Mouse (Mus musculus) hindbrain, embryonic 14.5 days (tissue): ENCODE results near the gene Hivep2. TPM values are rescaled to one million over a fixed set of nuclear protein-coding genes. Genes with fewer than 3 reads are reported as not detected.

Experiments
- ATAC-seq: fragments of 200-750 bp; cut with Nextera tagmentation; 2 replicates; pipeline ENCODE4 v1.8.0; 2017; ENCODE audit warnings: moderate number of reproducible peaks, mild to moderate bottlenecking, moderate TSS enrichment, moderate library complexity; ENCODE audit not compliant: low FRiP score
- DNase-seq: peaks from one replicate; pipeline ENCODE4 v3.0.0-alpha.2; 2015; ENCODE audit warnings: low spot score
- H3K27ac ChIP-seq: fragments of 300-500 bp; sonication (generic); 2 replicates; pipeline ENCODE4 v1.5.1; 2014; ENCODE audit warnings: mild to moderate bottlenecking, moderate library complexity
- H3K27me3 ChIP-seq: fragments of 300-500 bp; sonication (generic); 2 replicates; pipeline ENCODE4 v1.6.1; 2014; ENCODE audit warnings: mild to moderate bottlenecking, low read length, mixed read lengths; ENCODE audit not compliant: control insufficient read depth, insufficient read depth
- H3K36me3 ChIP-seq: fragments of 300-500 bp; sonication (generic); replicated peaks from 2 replicates; pipeline ENCODE4 v1.6.1; 2014; ENCODE audit not compliant: control insufficient read depth, insufficient read depth
- H3K4me1 ChIP-seq: fragments of 300-500 bp; sonication (generic); replicated peaks from 2 replicates; pipeline ENCODE4 v1.6.1; 2014; ENCODE audit warnings: antibody characterized with exemption, low read length, mixed read lengths; ENCODE audit not compliant: control insufficient read depth, insufficient read depth
- H3K4me2 ChIP-seq: fragments of 300-500 bp; sonication (generic); replicated peaks from 2 replicates; pipeline ENCODE4 v1.6.1; 2014; ENCODE audit warnings: mild to moderate bottlenecking, moderate library complexity
- H3K4me3 ChIP-seq: fragments of 300-500 bp; sonication (generic); replicated peaks from 2 replicates; pipeline ENCODE4 v1.5.1; 2014; ENCODE audit warnings: mild to moderate bottlenecking, low read length
- H3K9ac ChIP-seq: fragments of 300-500 bp; sonication (generic); 2 replicates; pipeline ENCODE4 v1.6.1; 2014
- H3K9me3 ChIP-seq: fragments of 300-500 bp; sonication (generic); 2 replicates; pipeline ENCODE4 v1.6.1; 2016; ENCODE audit warnings: low read length; ENCODE audit not compliant: control insufficient read depth
- WGBS: fragments of 180-500 bp; shearing (Covaris S2); extraction: QIAGEN DNeasy Blood & Tissue Kit; methylation state at CpG from one replicate; pipeline ENCODE4 v1.1.7; 2014; 5-methylcytosine and 5-hydroxymethylcytosine counted together
- polyA plus RNA-seq: library from polyadenylated mRNA; unstranded; fragments of >200 nt; fragmentation: Nextera tagmentation; extraction: Ambion mirVana; gene quantifications from 2 replicates; pipeline ENCODE4 v1.2.1, GENCODE M21; 2014

The Hivep2 gene
- polyA plus RNA-seq, 1 experiment from 2014 or later, result 17.0 TPM

GRCm38 (mm10) chr10:14119201-14119600 is 153.3 kb downstream of the Hivep2 start:
- Histone ChIP-seq H3K4me3 (no peak overlapping the region), H3K9me3 (no peaks in the 10 kb centered on the region), H3K27ac (no peak overlapping the region), H3K4me1 (no peaks in the 10 kb centered on the region), H3K36me3 (no peaks in the 10 kb centered on the region), H3K4me2 (no peak overlapping the region), H3K9ac (no peak overlapping the region), H3K27me3 (no peaks in the 10 kb centered on the region)
- WGBS, result 92% methylated on average over 5 of the region's 5 CpGs
- DNase-seq (no peak), ATAC-seq (no peak)

GRCm38 (mm10) chr10:14120512-14120911 is 154.6 kb downstream of the Hivep2 start:
- no peak overlapping the region for H3K27ac ChIP-seq
- H3K9ac ChIP-seq, result no peak overlapping the region
- DNase-seq (no peak), ATAC-seq (no peak)
- no peaks in the 10 kb centered on the region for H3K9me3 ChIP-seq
- 92% methylated on average over 3 of the region's 3 CpGs for whole genome bisulfite sequencing
- no peaks in the 10 kb centered on the region for H3K27me3 ChIP-seq
- H3K4me2 ChIP-seq, result no peak overlapping the region
- no peaks in the 10 kb centered on the region for H3K4me1 ChIP-seq
- H3K36me3 ChIP-seq, result no peaks in the 10 kb centered on the region
- H3K4me3 ChIP-seq, result no peak overlapping the region

GRCm38 (mm10) chr10:14127826-14128225 is 162.0 kb downstream of the Hivep2 start:
- no peak overlapping the region for H3K9ac ChIP-seq
- no peak overlapping the region for H3K27ac ChIP-seq
- no peak for ATAC-seq
- H3K4me1 ChIP-seq, result no peaks in the 10 kb centered on the region
- no peak overlapping the region for H3K4me3 ChIP-seq
- WGBS, result 93% methylated on average over 12 of the region's 12 CpGs
- no peaks in the 10 kb centered on the region for H3K9me3 ChIP-seq
- no peak overlapping the region for H3K4me2 ChIP-seq
- peaks cover 33% of the 10 kb centered on the region for H3K36me3 ChIP-seq
- DNase-seq, result no peak
- H3K27me3 ChIP-seq, result no peaks in the 10 kb centered on the region

GRCm38 (mm10) chr10:14130270-14130669 is 164.4 kb downstream of the Hivep2 start:
- Histone ChIP-seq H3K27me3 (no peaks in the 10 kb centered on the region), H3K9ac (no peak overlapping the region), H3K27ac (no peak overlapping the region), H3K36me3 (peaks cover 33% of the 10 kb centered on the region), H3K4me2 (no peak overlapping the region), H3K9me3 (no peaks in the 10 kb centered on the region), H3K4me3 (no peak overlapping the region), H3K4me1 (no peaks in the 10 kb centered on the region)
- WGBS, result 67% methylated on average over 8 of the region's 8 CpGs
- no peak for DNase-seq
- ATAC-seq, result no peak

GRCm38 (mm10) chr10:14131307-14131706 is 165.4 kb downstream of the Hivep2 start:
- no peak overlapping the region for H3K4me2 ChIP-seq
- no peaks in the 10 kb centered on the region for H3K9me3 ChIP-seq
- H3K9ac ChIP-seq, result no peak overlapping the region
- H3K27ac ChIP-seq, result no peak overlapping the region
- no peak overlapping the region for H3K4me3 ChIP-seq
- no peaks in the 10 kb centered on the region for H3K27me3 ChIP-seq
- no peak for ATAC-seq
- H3K4me1 ChIP-seq, result no peaks in the 10 kb centered on the region
- WGBS, result 98% methylated on average over 13 of the region's 13 CpGs
- DNase-seq, result no peak
- peaks cover 38% of the 10 kb centered on the region for H3K36me3 ChIP-seq

- Histone ChIP-seq H3K27me3 (no peaks in the 10 kb centered on the region), H3K9me3 (no peaks in the 10 kb centered on the region), H3K9ac (no peak overlapping the region), H3K4me1 (no peaks in the 10 kb centered on the region), H3K36me3 (peaks cover 38% of the 10 kb centered on the region), H3K4me3 (no peak overlapping the region), H3K4me2 (no peak overlapping the region), H3K27ac (no peak overlapping the region)
- DNase-seq, result no peak
- no peak for ATAC-seq
- 91% methylated on average over 17 of the region's 17 CpGs for WGBS
Observed at GRCm38 (mm10) chr10:14132061-14132460, 166.2 kb downstream of the Hivep2 start.

GRCm38 (mm10) chr10:14132937-14133336 is 167.1 kb downstream of the Hivep2 start:
- DNase-seq (no peak), ATAC-seq (no peak)
- no peak overlapping the region for H3K4me3 ChIP-seq
- no peak overlapping the region for H3K4me2 ChIP-seq
- H3K27ac ChIP-seq, result no peak overlapping the region
- no peaks in the 10 kb centered on the region for H3K4me1 ChIP-seq
- H3K27me3 ChIP-seq, result no peaks in the 10 kb centered on the region
- H3K9ac ChIP-seq, result no peak overlapping the region
- peaks cover 35% of the 10 kb centered on the region for H3K36me3 ChIP-seq
- no peaks in the 10 kb centered on the region for H3K9me3 ChIP-seq

GRCm38 (mm10) chr10:14138663-14139062 is 172.8 kb downstream of the Hivep2 start:
- H3K36me3 ChIP-seq, result peaks cover 24% of the 10 kb centered on the region
- WGBS, result 87% methylated on average over 3 of the region's 3 CpGs
- ATAC-seq (no peak), DNase-seq (no peak)
- H3K4me2 ChIP-seq, result no peak overlapping the region
- no peaks in the 10 kb centered on the region for H3K9me3 ChIP-seq
- no peaks in the 10 kb centered on the region for H3K27me3 ChIP-seq
- H3K27ac ChIP-seq, result no peak overlapping the region
- no peaks in the 10 kb centered on the region for H3K4me1 ChIP-seq
- no peak overlapping the region for H3K9ac ChIP-seq
- H3K4me3 ChIP-seq, result no peak overlapping the region

- H3K4me1 ChIP-seq, result no peaks in the 10 kb centered on the region
- 98% methylated on average over 3 of the region's 3 CpGs for WGBS
- H3K9me3 ChIP-seq, result no peaks in the 10 kb centered on the region
- no peaks in the 10 kb centered on the region for H3K27me3 ChIP-seq
- H3K27ac ChIP-seq, result no peak overlapping the region
- no peak overlapping the region for H3K4me3 ChIP-seq
- no peak for DNase-seq
- H3K36me3 ChIP-seq, result peaks cover 45% of the 10 kb centered on the region
- no peak overlapping the region for H3K4me2 ChIP-seq
- ATAC-seq, result no peak
- H3K9ac ChIP-seq, result no peak overlapping the region
Observed at GRCm38 (mm10) chr10:14144840-14145239, 179.0 kb downstream of the Hivep2 start.

- no peaks in the 10 kb centered on the region for H3K36me3 ChIP-seq
- H3K9me3 ChIP-seq, result no peaks in the 10 kb centered on the region
- no peak overlapping the region for H3K4me3 ChIP-seq
- DNase-seq (no peak), ATAC-seq (no peak)
- 56% methylated on average over 7 of the region's 7 CpGs for whole genome bisulfite sequencing
- no peaks in the 10 kb centered on the region for H3K4me1 ChIP-seq
- H3K9ac ChIP-seq, result no peak overlapping the region
- H3K27ac ChIP-seq, result no peak overlapping the region
- H3K27me3 ChIP-seq, result no peaks in the 10 kb centered on the region
- H3K4me2 ChIP-seq, result no peak overlapping the region
Observed at GRCm38 (mm10) chr10:14164829-14165228, 199.0 kb downstream of the Hivep2 start.
